Comparison of ENCODE assay signal across 8 mouse cellular contexts in genomic region chr11:101170354-101170810, GRCm38 (mm10). TPM values are rescaled to one million over a fixed set of nuclear protein-coding genes. Genes with fewer than 3 reads are reported as not detected.
DNase-seq lines count a peak whose midpoint lies in the region; ATAC-seq lines count a peak whose summit lies in the region.

Gene Cntnap1, plus strand, starts transcription at chr11:101170523.

- peak within 1 kb of the TSS; percentile 70 to 82 for H3K4me3 ChIP-seq in heart, embryonic 14.5 days (ENCODE audit: control insufficient read depth in 1 of 2, insufficient read depth in 1 of 2, low read depth in 1 of 2, low read length in 2 of 2)
- peak within 1 kb of the TSS; percentile 55 for H3K4me3 ChIP-seq in lung, embryonic 16.5 days (ENCODE audit: low read length)
- H3K4me3 ChIP-seq in stomach, embryonic 15.5 days (replicated peaks), result peak within 1 kb of the TSS; percentile 66

- peaks cover 30 to 50% of the 10 kb centered on the region in 2 experiments for H3K4me1 ChIP-seq in heart, embryonic 14.5 days (ENCODE audit: control insufficient read depth in 2 of 2, insufficient read depth in 2 of 2, low read length in 2 of 2)
- peaks cover 57% of the 10 kb centered on the region for H3K4me1 ChIP-seq in lung, embryonic 16.5 days (replicated peaks; ENCODE audit: control insufficient read depth, insufficient read depth, low read length)
- H3K4me1 ChIP-seq in stomach, embryonic 15.5 days, result peaks cover 45% of the 10 kb centered on the region

- WGBS in heart, embryonic 14.5 days, result 0% methylated on average over 35 of the region's 35 CpGs
- WGBS in lung, embryonic 16.5 days, result under 1% methylated on average over 35 of the region's 35 CpGs
- WGBS in stomach, embryonic 15.5 days, result under 1% methylated on average over 35 of the region's 35 CpGs

- no peak for ATAC-seq in heart, embryonic 14.5 days (ENCODE audit: insufficient number of reproducible peaks, insufficient read depth, low FRiP score, low read depth)
- ATAC-seq in lung, embryonic 16.5 days (ENCODE audit: low read depth), result no peak
- ATAC-seq in stomach, embryonic 15.5 days (ENCODE audit: insufficient read depth, low FRiP score, low read depth), result no peak
- no peak for ATAC-seq in erythroid progenitor cell, adult 5-6 weeks (replicated peaks; ENCODE audit: low FRiP score, poor library complexity, severe bottlenecking)

- peaks cover 30% of the 10 kb centered on the region for H3K36me3 ChIP-seq in heart, embryonic 14.5 days (ENCODE audit: control insufficient read depth, insufficient read depth, low read length)
- peaks cover 24% of the 10 kb centered on the region for H3K36me3 ChIP-seq in lung, embryonic 16.5 days (ENCODE audit: control insufficient read depth, insufficient read depth, low read length)
- peaks cover 25% of the 10 kb centered on the region for H3K36me3 ChIP-seq in stomach, embryonic 15.5 days

- H3K27ac ChIP-seq in heart, embryonic 14.5 days (replicated peaks in 1 of 2; ENCODE audit: control insufficient read depth in 1 of 2, insufficient read depth in 1 of 2, low read depth in 2 of 2, low read length in 2 of 2), result peak within 1 kb of the TSS; percentile 77 to 86
- peak within 1 kb of the TSS; percentile 76 for H3K27ac ChIP-seq in lung, embryonic 16.5 days (ENCODE audit: low read length)
- peak within 1 kb of the TSS; percentile 88 for H3K27ac ChIP-seq in stomach, embryonic 15.5 days

- H3K27me3 ChIP-seq in heart, embryonic 14.5 days (ENCODE audit: control insufficient read depth, insufficient read depth, low read length), result peaks cover 26% of the 10 kb centered on the region
- H3K27me3 ChIP-seq in lung, embryonic 16.5 days (ENCODE audit: control insufficient read depth, insufficient read depth, low read depth, low read length), result peaks cover 13% of the 10 kb centered on the region
- H3K27me3 ChIP-seq in stomach, embryonic 15.5 days (replicated peaks), result peaks cover 16% of the 10 kb centered on the region; the same call in 1 of the 2 replicates

- DNase-seq in spleen, postnatal 10 days (ENCODE audit: low spot score in 2 of 2), result peak; percentile 15 to 38
- no peak for DNase-seq in spleen, postnatal 36 days (ENCODE audit: low spot score in 2 of 2)
- DNase-seq in embryo, embryonic 11 days, result peak; percentile 40
- DNase-seq in kidney, postnatal 14 days, result peak; percentile 73

- H3K4me2 ChIP-seq in heart, embryonic 14.5 days (ENCODE audit: low read length), result peak within 1 kb of the TSS; percentile 98
- peak within 1 kb of the TSS; percentile 97 for H3K4me2 ChIP-seq in lung, embryonic 16.5 days (ENCODE audit: low read depth, low read length)
- H3K4me2 ChIP-seq in stomach, embryonic 15.5 days, result peak within 1 kb of the TSS; percentile 85

- peak within 1 kb of the TSS; percentile 82 for H3K9ac ChIP-seq in heart, embryonic 14.5 days (ENCODE audit: low read length)
- H3K9ac ChIP-seq in lung, embryonic 16.5 days (ENCODE audit: low read length), result peak within 1 kb of the TSS; percentile 68
- peak within 1 kb of the TSS; percentile 69 for H3K9ac ChIP-seq in stomach, embryonic 15.5 days

- H3K9me3 ChIP-seq in heart, embryonic 14.5 days (ENCODE audit: control insufficient read depth, low read length), result no peaks in the 10 kb centered on the region
- H3K9me3 ChIP-seq in lung, embryonic 16.5 days (ENCODE audit: control insufficient read depth, low read length), result no peaks in the 10 kb centered on the region
- H3K9me3 ChIP-seq in stomach, embryonic 15.5 days, result no peaks in the 10 kb centered on the region

RNA-seq across cellular contexts. Expression of gene Cntnap1, which starts in this region (rescaled TPM):
- polyA plus RNA-seq in heart, embryonic 14.5 days (2014; fragmentation: Nextera tagmentation; extraction: Ambion mirVana), result 0.69 and 1.1 TPM in 2 replicates
- polyA plus RNA-seq in lung, embryonic 16.5 days (2015; fragmentation: Nextera tagmentation; extraction: Ambion mirVana), result 1.1 and 1.2 TPM in 2 replicates
- 2.0 and 2.6 TPM in 2 replicates for polyA plus RNA-seq in stomach, embryonic 15.5 days (2015; fragmentation: Nextera tagmentation; extraction: Ambion mirVana)
- not detected in 2 replicates for total RNA-seq in erythroid progenitor cell, adult 5-6 weeks (2015; ENCODE audit: low replicate concordance)
- total RNA-seq in erythroid progenitor cell, adult 5-6 weeks (2017; ENCODE audit: low replicate concordance), result not detected in 2 replicates

Comparison
In these comparisons a context has a peak if more than half of its experiments do, and no peak if none do; other contexts are left out.
1. DNase-seq: peak in spleen, postnatal 10 days (2 of 2), embryo, embryonic 11 days (single experiment) and kidney, postnatal 14 days (single experiment); none in spleen, postnatal 36 days (0 of 2).
2. Peak in every context shown above with its lines, with median percentiles within 50 percentile points of each other: H3K27ac ChIP-seq, H3K4me2 ChIP-seq, H3K4me3 ChIP-seq and H3K9ac ChIP-seq.